Mouse (Mus musculus) adrenal gland (tissue): ENCODE results near the gene Notch2.

Source experiments
- intact Hi-C: fragments of 180-260 bp; cut with DNase I; formaldehyde crosslinking; loops from one replicate; pipeline ENCODE4 v1.15.1; 2025
- long read RNA-seq, 2 experiments: library from polyadenylated mRNA; unstranded; transcript quantifications; one replicate each; pipeline ENCODE4 v2.0.0; 2020; ENCODE audit warnings: borderline replicate concordance in 1 of 2; ENCODE audit not compliant: insufficient replicate concordance in 1 of 2

Notch2 gene
- long read RNA-seq, experiment 1, partial matches to known transcripts: 1 of 13 reads
- long read RNA-seq, experiment 1, other reads (novel, unspliced or antisense): 12 of 13 reads
- long read RNA-seq, experiment 2, partial matches to known transcripts: 0 of 4 reads
- long read RNA-seq, experiment 2, other reads (novel, unspliced or antisense): 4 of 4 reads

- intact Hi-C loops: loop anchor here (5.0 kb wide), 1 partner anchor 49 kb away; no protein-coding TSS in a partner anchor
These were observed at the start of gene Notch2 for GRCm38 (mm10) chr3:98013401-98014281. Notch2 (plus strand) TSS chr3:98013527.

- intact Hi-C loops: no loop called here
These were observed 48.4 kb upstream of the Notch2 start for GRCm38 (mm10) chr3:97964878-97965353.

- intact Hi-C loops: no loop called here
These were observed 45.7 kb upstream of the Notch2 start for GRCm38 (mm10) chr3:97967627-97968026.

- intact Hi-C loops: no loop called here
These were observed 45.1 kb upstream of the Notch2 start for GRCm38 (mm10) chr3:97968191-97968590.

- intact Hi-C loops: no loop called here
These were observed 44.3 kb upstream of the Notch2 start for GRCm38 (mm10) chr3:97969019-97969418.

- intact Hi-C loops: no loop called here
These were observed 42.2 kb upstream of the Notch2 start for GRCm38 (mm10) chr3:97971117-97971516.

- intact Hi-C loops: no loop called here
These were observed 41.1 kb upstream of the Notch2 start for GRCm38 (mm10) chr3:97972200-97972599.

GRCm38 (mm10) chr3:97972707-97973106 is 40.6 kb upstream of the Notch2 start:
- intact Hi-C loops: no loop called here

- intact Hi-C loops: no loop called here
These were observed 40.0 kb upstream of the Notch2 start for GRCm38 (mm10) chr3:97973306-97973705.

- intact Hi-C loops: no loop called here
These were observed 39.0 kb upstream of the Notch2 start for GRCm38 (mm10) chr3:97974197-97974770.

GRCm38 (mm10) chr3:97976706-97977105 is 36.6 kb upstream of the Notch2 start:
- intact Hi-C loops: no loop called here

- intact Hi-C loops: no loop called here
These were observed 34.6 kb upstream of the Notch2 start for GRCm38 (mm10) chr3:97978710-97979109.

- intact Hi-C loops: no loop called here
These were observed 32.5 kb upstream of the Notch2 start for GRCm38 (mm10) chr3:97980683-97981327.

- intact Hi-C loops: no loop called here
These were observed 31.9 kb upstream of the Notch2 start for GRCm38 (mm10) chr3:97981376-97981906.

- intact Hi-C loops: no loop called here
These were observed 28.3 kb upstream of the Notch2 start for GRCm38 (mm10) chr3:97984870-97985506.

- intact Hi-C loops: no loop called here
These were observed 27.6 kb upstream of the Notch2 start for GRCm38 (mm10) chr3:97985691-97986090.

GRCm38 (mm10) chr3:97987153-97987552 is 26.2 kb upstream of the Notch2 start:
- intact Hi-C loops: no loop called here

- intact Hi-C loops: no loop called here
These were observed 24.6 kb upstream of the Notch2 start for GRCm38 (mm10) chr3:97988756-97989155.

GRCm38 (mm10) chr3:97990576-97990975 is 22.8 kb upstream of the Notch2 start:
- intact Hi-C loops: no loop called here

- intact Hi-C loops: no loop called here
These were observed 21.0 kb upstream of the Notch2 start for GRCm38 (mm10) chr3:97992289-97992688.

- intact Hi-C loops: no loop called here
These were observed 20.1 kb upstream of the Notch2 start for GRCm38 (mm10) chr3:97993196-97993595.
